Mouse (Mus musculus): ENCODE data around the gene Slc7a1. TPM values are rescaled to one million over a fixed set of nuclear protein-coding genes. Genes with fewer than 3 reads are reported as not detected.

The Slc7a1 gene
- polyA plus RNA-seq, 1 experiment from 2014 or later, result 16.7 TPM

GRCm38 (mm10) chr5:148383841-148384500 lies 15.7 kb downstream of the Slc7a1 start:
- Histone ChIP-seq H3K4me2 (replicated peaks; ENCODE audit: low read depth, low read length) (no peak overlapping the region), H3K36me3 (ENCODE audit: insufficient read depth, low read length) (no peaks in the 10 kb centered on the region), H3K9ac (replicated peaks; ENCODE audit: low read length) (no peak overlapping the region), H3K4me1 (ENCODE audit: insufficient read depth, low read length) (peaks cover 25% of the 10 kb centered on the region), H3K27ac (ENCODE audit: low read length) (0 out of 2 replicates have a peak overlapping the region, but pooled peaks have one; percentile 10), H3K27me3 (ENCODE audit: insufficient read depth, low read length) (no peaks in the 10 kb centered on the region), H3K9me3 (ENCODE audit: low read length) (0 out of 2 replicates have a peak, but pooled peaks cover 2% of the 10 kb centered on the region), H3K4me3 (ENCODE audit: low read length) (no peak overlapping the region)
- 52% methylated on average over 14 of the region's 14 CpGs for WGBS
- no peak for ATAC-seq (ENCODE audit: low FRiP score, low TSS enrichment)

GRCm38 (mm10) chr5:148381083-148381482 lies 18.6 kb downstream of the Slc7a1 start:
- Histone ChIP-seq H3K4me3 (ENCODE audit: low read length) (no peak overlapping the region), H3K9me3 (ENCODE audit: low read length) (peaks cover 4% of the 10 kb centered on the region; the same call in 1 of the 2 replicates), H3K9ac (replicated peaks; ENCODE audit: low read length) (no peak overlapping the region), H3K27me3 (ENCODE audit: insufficient read depth, low read length) (no peaks in the 10 kb centered on the region), H3K4me1 (ENCODE audit: insufficient read depth, low read length) (peaks cover 25% of the 10 kb centered on the region), H3K27ac (ENCODE audit: low read length) (no peak overlapping the region), H3K36me3 (ENCODE audit: insufficient read depth, low read length) (peaks cover 5% of the 10 kb centered on the region; the same call in 1 of the 2 replicates), H3K4me2 (replicated peaks; ENCODE audit: low read depth, low read length) (no peak overlapping the region)
- WGBS, result 30% methylated on average over 8 of the region's 8 CpGs
- no peak for ATAC-seq (ENCODE audit: low FRiP score, low TSS enrichment)

- WGBS, result 88% methylated on average over 6 of the region's 6 CpGs
- no peak for ATAC-seq (ENCODE audit: low FRiP score, low TSS enrichment)
- Histone ChIP-seq H3K9me3 (ENCODE audit: low read length) (peaks cover 11% of the 10 kb centered on the region; the same call in 1 of the 2 replicates), H3K4me3 (ENCODE audit: low read length) (no peak overlapping the region), H3K27ac (ENCODE audit: low read length) (no peak overlapping the region), H3K27me3 (ENCODE audit: insufficient read depth, low read length) (no peaks in the 10 kb centered on the region), H3K4me2 (replicated peaks; ENCODE audit: low read depth, low read length) (no peak overlapping the region), H3K9ac (replicated peaks; ENCODE audit: low read length) (no peak overlapping the region), H3K4me1 (ENCODE audit: insufficient read depth, low read length) (peaks cover 23% of the 10 kb centered on the region), H3K36me3 (ENCODE audit: insufficient read depth, low read length) (peaks cover 9% of the 10 kb centered on the region; the same call in 1 of the 2 replicates)
Observed at GRCm38 (mm10) chr5:148380246-148380504, 19.5 kb downstream of the Slc7a1 start.

GRCm38 (mm10) chr5:148379455-148380245 lies 20.1 kb downstream of the Slc7a1 start:
- Histone ChIP-seq H3K27me3 (ENCODE audit: insufficient read depth, low read length) (no peaks in the 10 kb centered on the region), H3K4me3 (ENCODE audit: low read length) (no peak overlapping the region), H3K27ac (ENCODE audit: low read length) (no peak overlapping the region), H3K9ac (replicated peaks; ENCODE audit: low read length) (no peak overlapping the region), H3K4me1 (ENCODE audit: insufficient read depth, low read length) (peaks cover 18% of the 10 kb centered on the region), H3K4me2 (replicated peaks; ENCODE audit: low read depth, low read length) (no peak overlapping the region), H3K9me3 (ENCODE audit: low read length) (peaks cover 11% of the 10 kb centered on the region; the same call in 1 of the 2 replicates), H3K36me3 (ENCODE audit: insufficient read depth, low read length) (peaks cover 9% of the 10 kb centered on the region; the same call in 1 of the 2 replicates)
- ATAC-seq (ENCODE audit: low FRiP score, low TSS enrichment), result no peak
- WGBS, result 88% methylated on average over 17 of the region's 17 CpGs

- Histone ChIP-seq H3K4me3 (ENCODE audit: low read length) (no peak overlapping the region), H3K4me1 (ENCODE audit: insufficient read depth, low read length) (peaks cover 12% of the 10 kb centered on the region), H3K4me2 (replicated peaks; ENCODE audit: low read depth, low read length) (no peak overlapping the region), H3K9ac (replicated peaks; ENCODE audit: low read length) (no peak overlapping the region), H3K36me3 (ENCODE audit: insufficient read depth, low read length) (peaks cover 9% of the 10 kb centered on the region; the same call in 1 of the 2 replicates), H3K9me3 (ENCODE audit: low read length) (peaks cover 11% of the 10 kb centered on the region; the same call in 1 of the 2 replicates), H3K27ac (ENCODE audit: low read length) (no peak overlapping the region), H3K27me3 (ENCODE audit: insufficient read depth, low read length) (no peaks in the 10 kb centered on the region)
- WGBS, result 91% methylated on average over 3 of the region's 3 CpGs
- ATAC-seq (ENCODE audit: low FRiP score, low TSS enrichment), result no peak
Observed at GRCm38 (mm10) chr5:148378707-148379106, 21.0 kb downstream of the Slc7a1 start.

GRCm38 (mm10) chr5:148378232-148378508 lies 21.5 kb downstream of the Slc7a1 start:
- Histone ChIP-seq H3K4me3 (ENCODE audit: low read length) (no peak overlapping the region), H3K4me2 (replicated peaks; ENCODE audit: low read depth, low read length) (no peak overlapping the region), H3K9me3 (ENCODE audit: low read length) (peaks cover 11% of the 10 kb centered on the region; the same call in 1 of the 2 replicates), H3K36me3 (ENCODE audit: insufficient read depth, low read length) (peaks cover 9% of the 10 kb centered on the region; the same call in 1 of the 2 replicates), H3K9ac (replicated peaks; ENCODE audit: low read length) (no peak overlapping the region), H3K27ac (ENCODE audit: low read length) (no peak overlapping the region), H3K27me3 (ENCODE audit: insufficient read depth, low read length) (no peaks in the 10 kb centered on the region), H3K4me1 (ENCODE audit: insufficient read depth, low read length) (peaks cover 15% of the 10 kb centered on the region)
- 75% methylated on average over 4 of the region's 4 CpGs for WGBS
- ATAC-seq (ENCODE audit: low FRiP score, low TSS enrichment), result no peak

- no peak for ATAC-seq (ENCODE audit: low FRiP score, low TSS enrichment)
- peaks cover 11% of the 10 kb centered on the region; the same call in 1 of the 2 replicates for H3K9me3 ChIP-seq (ENCODE audit: low read length)
- H3K27ac ChIP-seq (ENCODE audit: low read length), result no peak overlapping the region
Observed at GRCm38 (mm10) chr5:148377439-148378231, 22.1 kb downstream of the Slc7a1 start.

GRCm38 (mm10) chr5:148376358-148376757 lies 23.3 kb downstream of the Slc7a1 start:
- 94% methylated on average over 8 of the region's 8 CpGs for WGBS
- H3K4me2 ChIP-seq (replicated peaks; ENCODE audit: low read depth, low read length), result no peak overlapping the region
- no peak overlapping the region for H3K9ac ChIP-seq (replicated peaks; ENCODE audit: low read length)
- no peak overlapping the region for H3K27ac ChIP-seq (ENCODE audit: low read length)
- H3K4me1 ChIP-seq (ENCODE audit: insufficient read depth, low read length), result peaks cover 22% of the 10 kb centered on the region
- peaks cover 11% of the 10 kb centered on the region; the same call in 1 of the 2 replicates for H3K9me3 ChIP-seq (ENCODE audit: low read length)
- H3K4me3 ChIP-seq (ENCODE audit: low read length), result no peak overlapping the region
- no peak for ATAC-seq (ENCODE audit: low FRiP score, low TSS enrichment)
- peaks cover 9% of the 10 kb centered on the region; the same call in 1 of the 2 replicates for H3K36me3 ChIP-seq (ENCODE audit: insufficient read depth, low read length)
- no peaks in the 10 kb centered on the region for H3K27me3 ChIP-seq (ENCODE audit: insufficient read depth, low read length)

More at GRCm38 (mm10) chr5:148377439-148378231, 22.1 kb downstream of the Slc7a1 start:
- Histone ChIP-seq H3K9ac (replicated peaks; ENCODE audit: low read length) (no peak overlapping the region), H3K36me3 (ENCODE audit: insufficient read depth, low read length) (peaks cover 9% of the 10 kb centered on the region; the same call in 1 of the 2 replicates), H3K4me2 (replicated peaks; ENCODE audit: low read depth, low read length) (no peak overlapping the region), H3K27me3 (ENCODE audit: insufficient read depth, low read length) (no peaks in the 10 kb centered on the region), H3K4me3 (ENCODE audit: low read length) (no peak overlapping the region), H3K4me1 (ENCODE audit: insufficient read depth, low read length) (peaks cover 18% of the 10 kb centered on the region)
- 78% methylated on average over 17 of the region's 17 CpGs for WGBS

- peaks cover 11% of the 10 kb centered on the region; the same call in 1 of the 2 replicates for H3K9me3 ChIP-seq (ENCODE audit: low read length)
- 81% methylated on average over 12 of the region's 12 CpGs for WGBS
- no peak overlapping the region for H3K4me2 ChIP-seq (replicated peaks; ENCODE audit: low read depth, low read length)
- no peak overlapping the region for H3K9ac ChIP-seq (replicated peaks; ENCODE audit: low read length)
- H3K4me3 ChIP-seq (ENCODE audit: low read length), result no peak overlapping the region
- ATAC-seq (ENCODE audit: low FRiP score, low TSS enrichment), result no peak
- H3K27ac ChIP-seq (ENCODE audit: low read length), result no peak overlapping the region
- H3K4me1 ChIP-seq (ENCODE audit: insufficient read depth, low read length), result peaks cover 16% of the 10 kb centered on the region
- H3K36me3 ChIP-seq (ENCODE audit: insufficient read depth, low read length), result peaks cover 9% of the 10 kb centered on the region; the same call in 1 of the 2 replicates
- no peaks in the 10 kb centered on the region for H3K27me3 ChIP-seq (ENCODE audit: insufficient read depth, low read length)
Observed at GRCm38 (mm10) chr5:148375480-148375879, 24.2 kb downstream of the Slc7a1 start.
